Comparison of ENCODE assay signal across 29 mouse cellular contexts in genomic region chr5:47334299-47334698, GRCm38 (mm10).
DNase-seq lines count a peak whose midpoint lies in the region; TF ChIP-seq lines count a peak whose summit lies in the region.
"Had no signal": no experiment of that assay in that cellular context is flagged by ENCODE, and none has a peak within 500 bp of the region (broad histone marks: within the 10 kb centered on the region; RNA-seq: fewer than 3 reads in every experiment).

No protein-coding gene starts in this region.

- intact Hi-C loops in gastrocnemius, adult 2 months (cut with DNase I), result no loop called here
- intact Hi-C loops in left cerebral cortex, postnatal 4 days (cut with DNase I), result no loop called here

- DNase-seq in adrenal gland, postnatal 10 days, result peak; percentile 16
- DNase-seq in adrenal gland, adult 18-20 months (ENCODE audit: low spot score in 2 of 2), result no peak
- peak; percentile 7 for DNase-seq in gastrocnemius, postnatal 10 days
- DNase-seq in gastrocnemius, adult 2 months, result no peak
- DNase-seq in left cerebral cortex, postnatal 4 days, result peak; percentile 8
- DNase-seq in left cerebral cortex, adult 8-10 months (ENCODE audit: low spot score in 2 of 2), result no peak
- DNase-seq in retina, embryonic 14.5 days (ENCODE audit: low spot score), result no peak
- DNase-seq: adrenal gland, postnatal 36 days; cerebellum, adult 9-11 months; forebrain, postnatal 0 days; heart, postnatal 4 days; kidney, adult 8-10 months; kidney, postnatal 10 days; layer of hippocampus, adult 9-11 months; liver, embryonic 13.5 days; lung, adult 18-20 months; lung, postnatal 4 days; retina, postnatal 1 day; right cerebral cortex, postnatal 14 days; spleen, adult 18-20 months; thymus, postnatal 14 days had no signal

- H3K27ac ChIP-seq in gastrocnemius, adult 2 months, result no peak overlapping the region
- H3K27ac ChIP-seq: embryonic facial prominence, embryonic 10.5 days; embryonic facial prominence, embryonic 15.5 days; forebrain, embryonic 12.5 days; heart, embryonic 15.5 days; hindbrain, embryonic 13.5 days; limb, embryonic 13.5 days; liver, embryonic 13.5 days; midbrain, embryonic 12.5 days had no signal

- H3K4me3 ChIP-seq in gastrocnemius, adult 2 months, result no peak overlapping the region
- H3K4me3 ChIP-seq: embryonic facial prominence, embryonic 10.5 days; embryonic facial prominence, embryonic 15.5 days; forebrain, embryonic 12.5 days; heart, embryonic 15.5 days; hindbrain, embryonic 13.5 days; limb, embryonic 13.5 days; liver, embryonic 13.5 days; megakaryocyte, embryonic 14.5 days; midbrain, embryonic 12.5 days had no signal

- TF ChIP-seq CTCF in gastrocnemius, adult 2 months (IDR thresholded peaks at IDR 0.05), result no peak

Comparison
In these comparisons a context has a peak if more than half of its experiments do, and no peak if none do; other contexts are left out.
1. DNase-seq: peak in adrenal gland, postnatal 10 days (single experiment), gastrocnemius, postnatal 10 days (single experiment) and left cerebral cortex, postnatal 4 days (single experiment); none in adrenal gland, adult 18-20 months (0 of 2), gastrocnemius, adult 2 months (single experiment), left cerebral cortex, adult 8-10 months (0 of 2) and retina, embryonic 14.5 days (single experiment).